Mouse (Mus musculus) heart, postnatal 0 days (tissue): ENCODE results near the gene Tmed8. TPM values are rescaled to one million over a fixed set of nuclear protein-coding genes. Genes with fewer than 3 reads are reported as not detected.

ENCODE experiments used
- ATAC-seq: fragments of 200-750 bp; cut with Nextera tagmentation; 2 replicates; pipeline ENCODE4 v1.8.0; 2017; ENCODE audit warnings: low read depth, moderate number of reproducible peaks, moderate library complexity; ENCODE audit not compliant: insufficient read depth
- DNase-seq: peaks from one replicate; pipeline ENCODE4 v3.0.0-alpha.2; 2016; ENCODE audit warnings: low spot score
- H3K27ac ChIP-seq: fragments of 300-500 bp; sonication (generic); 2 replicates; pipeline ENCODE4 v1.5.1; 2014; ENCODE audit warnings: low read depth, mild to moderate bottlenecking
- H3K27me3 ChIP-seq: fragments of 300-500 bp; sonication (generic); 2 replicates; pipeline ENCODE4 v1.6.1; 2014; ENCODE audit warnings: low read length, mixed read lengths; ENCODE audit not compliant: control insufficient read depth, insufficient read depth
- H3K36me3 ChIP-seq: fragments of 300-500 bp; sonication (generic); replicated peaks from 2 replicates; pipeline ENCODE4 v1.6.1; 2014; ENCODE audit warnings: low read length, mixed read lengths; ENCODE audit not compliant: control insufficient read depth, insufficient read depth
- H3K4me1 ChIP-seq: fragments of 300-500 bp; sonication (generic); 2 replicates; pipeline ENCODE4 v1.6.1; 2014; ENCODE audit warnings: antibody characterized with exemption; ENCODE audit not compliant: control insufficient read depth, insufficient read depth
- H3K4me2 ChIP-seq: fragments of 300-500 bp; sonication (generic); 2 replicates; pipeline ENCODE4 v1.6.1; 2014; ENCODE audit warnings: low read depth, mild to moderate bottlenecking, low read length, moderate library complexity
- H3K4me3 ChIP-seq: fragments of 300-500 bp; sonication (generic); 2 replicates; pipeline ENCODE4 v1.5.1; 2014; ENCODE audit warnings: low read depth, low read length
- H3K9ac ChIP-seq: fragments of 300-500 bp; sonication (generic); replicated peaks from 2 replicates; pipeline ENCODE4 v1.6.1; 2014; ENCODE audit warnings: low read depth, low read length, mixed read lengths
- H3K9me3 ChIP-seq: fragments of 300-500 bp; sonication (generic); replicated peaks from 2 replicates; pipeline ENCODE4 v1.6.1; 2016; ENCODE audit warnings: low read length; ENCODE audit not compliant: control insufficient read depth
- CTCF ChIP-seq: IDR thresholded peaks from 2 replicates; pipeline ENCODE4 v1.5.1; 2016; ENCODE audit warnings: antibody characterized with exemption, control low read depth, low read depth
- EP300 ChIP-seq: IDR thresholded peaks from 2 replicates; pipeline ENCODE4 v1.6.1; 2016; ENCODE audit warnings: antibody characterized with exemption, low read depth
- WGBS: fragments of 180-500 bp; shearing (Covaris S2); extraction: QIAGEN DNeasy Blood & Tissue Kit; methylation state at CpG from one replicate; pipeline ENCODE4 v1.1.7; 2014; 5-methylcytosine and 5-hydroxymethylcytosine counted together
- polyA plus RNA-seq: library from polyadenylated mRNA; unstranded; fragments of >200 nt; fragmentation: Nextera tagmentation; extraction: Ambion mirVana; gene quantifications from 2 replicates; pipeline ENCODE4 v1.2.1, GENCODE M21; 2015
- total RNA-seq: library from RNA; depleted of rRNA; stranded (reverse); fragments of >200 nt; gene quantifications from 2 replicates; pipeline ENCODE4 v1.2.3, GENCODE M21; 2014; ENCODE audit warnings: low replicate concordance

Tmed8 gene
- total and polyA plus RNA-seq, 2 experiments from 2014 or later = 0.89 to 3.9 TPM

GRCm38 (mm10) chr12:87149471-87149870 is 50.8 kb downstream of the Tmed8 start:
- WGBS = 96% methylated on average over 5 of the region's 5 CpGs
- DNase-seq (no peak), ATAC-seq (no peak)
- Histone ChIP-seq H3K9ac (no peak overlapping the region), H3K27ac (no peak overlapping the region), H3K4me1 (peaks cover 9% of the 10 kb centered on the region), H3K4me2 (no peak overlapping the region), H3K27me3 (no peaks in the 10 kb centered on the region), H3K36me3 (no peaks in the 10 kb centered on the region), H3K4me3 (no peak overlapping the region), H3K9me3 (0 out of 2 replicates have a peak, but pooled peaks cover 3% of the 10 kb centered on the region)
- TF ChIP-seq EP300 (no peak), CTCF (no peak)

GRCm38 (mm10) chr12:87148136-87148535 is 52.1 kb downstream of the Tmed8 start:
- H3K4me2 ChIP-seq = peak overlapping the region; percentile 77
- peaks cover 9% of the 10 kb centered on the region for H3K4me1 ChIP-seq
- ATAC-seq = no peak
- H3K27me3 ChIP-seq = no peaks in the 10 kb centered on the region
- H3K27ac ChIP-seq = peak overlapping the region; percentile 76
- peak overlapping the region; percentile 94 for H3K4me3 ChIP-seq
- H3K36me3 ChIP-seq = no peaks in the 10 kb centered on the region
- TF ChIP-seq EP300 (no peak), CTCF (no peak)
- peak overlapping the region; percentile 65 for H3K9ac ChIP-seq
- no peak for DNase-seq
- 0 out of 2 replicates have a peak, but pooled peaks cover 3% of the 10 kb centered on the region for H3K9me3 ChIP-seq
- WGBS = 23% methylated on average over 15 of the region's 15 CpGs

DNA sequence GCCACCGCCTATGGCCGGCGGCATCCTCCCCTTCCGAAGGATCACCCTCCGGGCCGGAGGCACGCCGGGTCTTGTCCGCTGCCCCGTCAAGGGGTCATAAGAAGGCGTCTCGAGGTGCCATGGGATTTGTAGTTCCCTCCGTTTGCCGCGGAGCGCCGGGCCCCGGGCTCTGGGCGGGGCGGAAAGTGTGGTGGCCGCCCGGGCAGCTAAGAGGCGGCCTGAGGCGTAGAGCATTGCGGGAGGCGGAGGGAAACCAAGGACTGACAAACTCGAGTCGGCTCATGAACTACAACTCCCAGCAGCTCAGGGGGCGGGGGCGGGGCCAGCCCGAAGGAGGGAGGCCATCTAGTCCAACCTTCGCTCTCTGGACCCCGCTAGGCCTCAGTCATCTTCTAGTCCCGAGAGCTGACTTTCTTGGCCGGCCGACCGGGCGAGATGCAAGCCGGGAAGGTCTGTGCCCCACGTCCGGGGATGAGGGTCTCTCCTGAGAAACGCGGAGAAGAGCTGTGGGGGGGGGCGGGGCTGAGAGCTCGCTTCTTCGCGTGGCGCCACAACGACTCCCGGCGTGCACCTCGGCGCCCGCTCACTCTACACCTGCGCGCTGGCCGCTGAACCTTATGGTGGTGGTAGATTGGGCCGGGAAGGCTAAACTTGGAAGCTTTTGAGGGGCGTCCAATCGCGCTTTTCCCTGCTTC is 52.7 kb downstream of the Tmed8 start, which contains the start of gene Pomt2:
Gene Pomt2 (minus strand): TSS at position 574 of the 695 bp plus-strand sequence.
- WGBS = under 1% methylated on average over 61 of the region's 61 CpGs
- Histone ChIP-seq H3K4me2 (peak within 1 kb of the TSS; percentile 77), H3K27me3 (no peaks in the 10 kb centered on the region), H3K9me3 (0 out of 2 replicates have a peak, but pooled peaks cover 3% of the 10 kb centered on the region), H3K9ac (peak within 1 kb of the TSS; percentile 65), H3K27ac (peak within 1 kb of the TSS; percentile 76), H3K4me1 (peaks cover 9% of the 10 kb centered on the region), H3K36me3 (no peaks in the 10 kb centered on the region), H3K4me3 (peak within 1 kb of the TSS; percentile 94)
- TF ChIP-seq EP300 (0 out of 2 replicates have a peak, but pooled peaks have one; percentile 32), CTCF (no peak)
- ATAC-seq (peak; percentile 96), DNase-seq (peak; percentile 98)

DNA sequence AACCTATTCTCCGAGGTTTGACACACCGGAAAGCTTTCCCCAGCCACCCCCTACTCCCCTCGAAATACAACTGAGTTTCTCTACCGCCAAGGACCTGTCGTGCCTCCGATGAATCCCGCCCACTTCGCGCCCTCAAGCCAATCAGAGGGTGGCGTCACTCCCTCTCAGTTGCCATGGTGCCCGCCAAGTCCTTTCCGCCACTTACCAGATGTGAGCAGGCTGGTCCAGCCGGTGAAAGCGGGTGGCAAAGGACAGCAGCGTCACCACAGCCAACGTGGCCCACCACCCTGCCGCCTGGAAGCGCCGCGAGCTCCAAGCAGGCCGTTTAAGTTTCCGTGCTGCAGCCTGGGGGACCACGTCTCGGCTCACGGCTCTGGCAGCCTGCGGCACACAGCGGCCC is 53.3 kb downstream of the Tmed8 start, which contains the start of gene Gstz1:
Gene Gstz1 (plus strand): TSS at position 200 of the 400 bp plus-strand sequence.
- no peaks in the 10 kb centered on the region for H3K27me3 ChIP-seq
- H3K9me3 ChIP-seq = 0 out of 2 replicates have a peak, but pooled peaks cover 3% of the 10 kb centered on the region
- WGBS = 0% methylated on average over 27 of the region's 27 CpGs
- H3K36me3 ChIP-seq = no peaks in the 10 kb centered on the region
- TF ChIP-seq CTCF (no peak; the same call in 1 of the 2 replicates), EP300 (no peak)
- peak within 1 kb of the TSS; percentile 77 for H3K4me2 ChIP-seq
- peak within 1 kb of the TSS; percentile 76 for H3K27ac ChIP-seq
- ATAC-seq (peak; percentile 80), DNase-seq (peak; percentile 84)
- peak within 1 kb of the TSS; percentile 94 for H3K4me3 ChIP-seq
- H3K4me1 ChIP-seq = peaks cover 9% of the 10 kb centered on the region
- H3K9ac ChIP-seq = peak within 1 kb of the TSS; percentile 65

DNA sequence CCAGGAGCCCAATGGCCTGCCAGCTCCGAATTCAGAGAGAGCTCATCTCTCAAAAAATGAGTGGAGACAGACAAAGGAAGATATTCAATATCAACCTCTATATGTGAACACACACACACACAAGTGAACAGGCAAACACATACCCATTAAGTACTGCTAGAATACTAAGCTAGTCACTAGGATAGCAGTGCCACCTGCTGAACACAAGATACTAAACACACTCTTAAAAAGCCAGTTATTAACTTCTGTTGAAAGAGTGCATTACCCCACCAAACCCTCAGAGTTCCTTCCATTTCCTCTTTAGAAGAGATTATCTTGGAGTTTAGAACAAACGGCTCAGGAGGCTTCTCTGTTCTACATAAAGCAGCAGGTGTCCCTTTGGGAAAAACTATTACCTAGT is 58.1 kb downstream of the Tmed8 start:
- TF ChIP-seq EP300 (no peak), CTCF (no peak)
- Histone ChIP-seq H3K4me3 (no peak overlapping the region), H3K4me2 (no peak overlapping the region), H3K9me3 (no peaks in the 10 kb centered on the region), H3K27ac (no peak overlapping the region), H3K36me3 (peaks cover 9% of the 10 kb centered on the region), H3K27me3 (no peaks in the 10 kb centered on the region), H3K4me1 (peaks cover 9% of the 10 kb centered on the region; the same call in 1 of the 2 replicates), H3K9ac (no peak overlapping the region)
- DNase-seq (no peak), ATAC-seq (no peak)
- 52% methylated on average over 2 of the region's 2 CpGs for WGBS
